Mouse (Mus musculus) heart, adult 2 months (tissue): ENCODE measurements around the gene Grik4.

ENCODE experiments used
- CTCF ChIP-seq: fragments of 200-600 bp; IDR thresholded peaks from 2 replicates; pipeline ENCODE4 v1.8.1; 2022; ENCODE audit warnings: antibody characterized with exemption, mild to moderate bottlenecking, moderate library complexity
- POLR2A ChIP-seq: fragments of 200-500 bp; IDR thresholded peaks from 2 replicates; pipeline ENCODE4 v1.6.1; 2011; ENCODE audit warnings: mild to moderate bottlenecking, low read depth, low read length, control low read depth; ENCODE audit not compliant: insufficient read depth

DNA sequence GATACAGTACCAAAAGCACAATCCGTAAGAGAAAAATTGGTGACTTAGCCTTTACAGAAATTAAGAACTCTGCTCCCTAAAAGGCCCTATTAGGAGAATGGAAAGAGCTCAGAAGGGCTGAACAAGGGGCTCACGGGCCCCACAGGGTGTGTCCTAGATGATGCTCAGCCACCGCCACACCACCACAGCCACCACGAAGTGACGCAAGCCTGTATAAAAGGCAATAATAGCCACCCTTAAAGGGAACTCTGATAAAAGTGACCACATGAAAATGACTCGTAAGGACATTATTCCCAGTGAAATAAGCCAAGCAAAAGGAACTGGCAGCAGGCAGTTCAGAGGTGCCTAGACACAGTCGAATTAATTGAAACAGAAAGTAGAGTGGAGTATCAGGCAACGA lies 63.3 kb downstream of the Grik4 start:
- TF ChIP-seq CTCF (no peak), POLR2A (no peak)
